Mouse (Mus musculus) liver, adult (tissue): Measurements from ENCODE around the gene Gm11146.

Source experiments
- GATA4 ChIP-seq: IDR thresholded peaks from 2 replicates; pipeline ENCODE4 v1.6.1; 2014; ENCODE audit warnings: mild to moderate bottlenecking, low read length; ENCODE audit not compliant: insufficient replicate concordance

The Gm11146 gene

GRCm38 (mm10) chr16:77601994-77602393 lies at the start of gene Gm11146:
Gene Gm11146 (minus strand): TSS chr16:77602094.
- TF ChIP-seq GATA4: no peak

GRCm38 (mm10) chr16:77650596-77650995 lies 48.7 kb upstream of the Gm11146 start:
- TF ChIP-seq GATA4: no peak

- TF ChIP-seq GATA4: no peak
These were observed 47.1 kb upstream of the Gm11146 start for GRCm38 (mm10) chr16:77649006-77649405.

- no peak for TF ChIP-seq GATA4
These were observed 46.3 kb upstream of the Gm11146 start for GRCm38 (mm10) chr16:77648181-77648580.

- TF ChIP-seq GATA4: no peak
These were observed 44.3 kb upstream of the Gm11146 start for GRCm38 (mm10) chr16:77646146-77646545.

- no peak for TF ChIP-seq GATA4
These were observed 43.1 kb upstream of the Gm11146 start for GRCm38 (mm10) chr16:77644976-77645375.

GRCm38 (mm10) chr16:77643871-77644720 lies 42.2 kb upstream of the Gm11146 start:
- TF ChIP-seq GATA4: no peak

- TF ChIP-seq GATA4: no peak
These were observed 41.4 kb upstream of the Gm11146 start for GRCm38 (mm10) chr16:77643036-77643870.

- no peak for TF ChIP-seq GATA4
These were observed 34.6 kb upstream of the Gm11146 start for GRCm38 (mm10) chr16:77636497-77636896.

- no peak for TF ChIP-seq GATA4
These were observed 30.5 kb upstream of the Gm11146 start for GRCm38 (mm10) chr16:77632315-77632881.

- TF ChIP-seq GATA4: no peak
These were observed 20.8 kb upstream of the Gm11146 start for GRCm38 (mm10) chr16:77622681-77623080.

GRCm38 (mm10) chr16:77602581-77602980 lies 687 bp upstream of the Gm11146 start:
- TF ChIP-seq GATA4: no peak

- TF ChIP-seq GATA4: no peak
These were observed 3.1 kb downstream of the Gm11146 start for GRCm38 (mm10) chr16:77598787-77599186.

GRCm38 (mm10) chr16:77596556-77596955 lies 5.3 kb downstream of the Gm11146 start:
- TF ChIP-seq GATA4: no peak

GRCm38 (mm10) chr16:77595661-77596060 lies 6.2 kb downstream of the Gm11146 start:
- no peak for TF ChIP-seq GATA4

- TF ChIP-seq GATA4: no peak
These were observed 7.3 kb downstream of the Gm11146 start for GRCm38 (mm10) chr16:77594553-77594952.
